8 mouse cellular contexts compared by ENCODE assay signal in the genomic region with DNA sequence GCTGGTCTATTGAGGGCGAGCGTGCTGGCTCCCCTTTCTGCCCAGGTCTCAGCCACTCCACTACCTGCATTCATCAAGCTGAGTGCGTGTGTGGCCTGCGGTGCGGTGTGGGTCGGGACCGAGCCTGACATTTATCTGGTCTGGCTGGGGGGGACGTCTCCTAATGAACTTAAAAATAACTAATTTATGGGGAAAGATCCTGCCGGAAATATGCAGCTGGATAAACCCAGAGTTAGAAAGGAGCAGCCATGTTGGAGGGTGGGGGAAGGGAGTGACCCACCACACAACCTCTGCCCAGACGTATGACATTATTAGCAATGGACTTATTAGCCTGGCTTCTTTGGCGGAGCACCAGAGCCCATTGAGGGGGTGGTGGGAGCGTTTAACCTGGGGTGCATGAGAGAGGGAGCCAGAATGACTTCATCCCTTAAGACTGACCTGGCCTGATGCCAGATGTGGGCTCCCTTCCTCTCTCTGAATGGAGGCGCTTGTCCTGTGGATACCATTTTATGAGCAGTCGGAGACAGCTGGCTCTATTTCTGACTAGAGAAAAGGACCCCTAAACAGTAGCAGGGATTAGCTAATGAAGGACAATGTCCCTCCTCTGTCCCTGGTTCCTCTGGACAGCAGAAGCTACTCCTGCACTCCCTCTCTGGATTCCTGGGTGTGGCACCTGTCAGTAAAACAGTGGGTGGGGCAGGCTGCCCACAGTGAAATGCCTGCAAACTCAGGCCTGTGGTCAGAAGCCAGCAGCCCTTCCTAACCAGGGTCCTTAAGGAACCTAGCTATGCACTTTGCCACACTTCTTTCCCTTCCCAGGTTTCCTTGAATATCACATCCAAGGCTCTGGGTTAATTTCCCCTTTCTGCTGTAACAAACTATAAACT. TPM values are rescaled to one million over a fixed set of nuclear protein-coding genes. Genes with fewer than 3 reads are reported as not detected.
DNase-seq lines count a peak whose midpoint lies in the region; ATAC-seq lines count a peak whose summit lies in the region.

No protein-coding gene starts in this region.

- H3K4me1 ChIP-seq in forebrain, embryonic 16.5 days (replicated peaks; ENCODE audit: control insufficient read depth, insufficient read depth, low read length): peaks cover 26% of the 10 kb centered on the region
- peaks cover 34% of the 10 kb centered on the region for H3K4me1 ChIP-seq in intestine, embryonic 14.5 days (replicated peaks; ENCODE audit: control insufficient read depth, insufficient read depth, low read length)
- H3K4me1 ChIP-seq in liver, embryonic 16.5 days (ENCODE audit: control insufficient read depth, low read depth, low read length): peaks cover 27% of the 10 kb centered on the region
- H3K4me1 ChIP-seq in stomach, embryonic 14.5 days (ENCODE audit: control insufficient read depth, insufficient read depth, low read length): peaks cover 29% of the 10 kb centered on the region

- H3K4me3 ChIP-seq in forebrain, embryonic 16.5 days (replicated peaks; ENCODE audit: low read length): no peak overlapping the region
- peak overlapping the region; percentile 67 for H3K4me3 ChIP-seq in intestine, embryonic 14.5 days (ENCODE audit: low read depth, low read length)
- peak overlapping the region; percentile 67 for H3K4me3 ChIP-seq in liver, embryonic 16.5 days (ENCODE audit: low read depth, low read length)
- H3K4me3 ChIP-seq in stomach, embryonic 14.5 days (ENCODE audit: low read depth, low read length): peak overlapping the region; percentile 68

- intact Hi-C loops in left cerebral cortex, postnatal 4 days (cut with DNase I): no loop called here

- H3K27ac ChIP-seq in forebrain, embryonic 16.5 days (ENCODE audit: low read length): no peak overlapping the region
- H3K27ac ChIP-seq in intestine, embryonic 14.5 days (ENCODE audit: low read depth): peak overlapping the region; percentile 68
- peak overlapping the region; percentile 77 for H3K27ac ChIP-seq in liver, embryonic 16.5 days (ENCODE audit: low read length)
- H3K27ac ChIP-seq in stomach, embryonic 14.5 days (ENCODE audit: low read length): peak overlapping the region; percentile 91

- peak; percentile 59 for DNase-seq in left cerebral cortex, postnatal 4 days
- DNase-seq in left cerebral cortex, adult 9 months (ENCODE audit: low spot score in 2 of 2): no peak
- DNase-seq in intestine, embryonic 14.5 days (ENCODE audit: low spot score): peak; percentile 83
- DNase-seq in layer of hippocampus, adult 9-10 months (ENCODE audit: low spot score): no peak
- no peak for DNase-seq in T-cell, adult 2 months (ENCODE audit: low spot score)

- H3K9me3 ChIP-seq in forebrain, embryonic 16.5 days (ENCODE audit: control insufficient read depth, low read length): no peaks in the 10 kb centered on the region
- no peaks in the 10 kb centered on the region for H3K9me3 ChIP-seq in intestine, embryonic 14.5 days (ENCODE audit: control insufficient read depth, low read length)
- no peaks in the 10 kb centered on the region for H3K9me3 ChIP-seq in liver, embryonic 16.5 days (replicated peaks; ENCODE audit: control insufficient read depth, low read length)
- H3K9me3 ChIP-seq in stomach, embryonic 14.5 days (ENCODE audit: control insufficient read depth, low read depth, low read length): no peaks in the 10 kb centered on the region

- H3K27me3 ChIP-seq in forebrain, embryonic 16.5 days (replicated peaks; ENCODE audit: control insufficient read depth, insufficient read depth, low read length): peaks cover 15% of the 10 kb centered on the region
- no peaks in the 10 kb centered on the region for H3K27me3 ChIP-seq in intestine, embryonic 14.5 days (replicated peaks; ENCODE audit: control insufficient read depth, insufficient read depth, low read length)
- H3K27me3 ChIP-seq in liver, embryonic 16.5 days (ENCODE audit: control insufficient read depth, insufficient read depth, low read depth, low read length): peaks cover 4% of the 10 kb centered on the region
- H3K27me3 ChIP-seq in stomach, embryonic 14.5 days (ENCODE audit: control insufficient read depth, insufficient read depth, low read length): no peaks in the 10 kb centered on the region

- ATAC-seq in forebrain, embryonic 16.5 days: no peak
- ATAC-seq in intestine, embryonic 14.5 days (replicated peaks; ENCODE audit: low FRiP score, low TSS enrichment, low read depth): 0 out of 2 replicates have a peak, but pooled peaks have one; percentile 3
- ATAC-seq in liver, embryonic 16.5 days (ENCODE audit: low read depth): no peak
- ATAC-seq in stomach, embryonic 14.5 days (ENCODE audit: insufficient number of reproducible peaks, insufficient read depth, low FRiP score, low read depth): no peak

- 0 out of 2 replicates have a peak overlapping the region, but pooled peaks have one; percentile 20 for H3K9ac ChIP-seq in forebrain, embryonic 16.5 days (replicated peaks; ENCODE audit: low read depth, low read length)
- 0 out of 2 replicates have a peak overlapping the region, but pooled peaks have one; percentile 13 for H3K9ac ChIP-seq in intestine, embryonic 14.5 days (ENCODE audit: low read length)
- peak overlapping the region; percentile 19; the same call in 1 of the 2 replicates for H3K9ac ChIP-seq in liver, embryonic 16.5 days (ENCODE audit: low read depth, low read length)
- H3K9ac ChIP-seq in stomach, embryonic 14.5 days (replicated peaks; ENCODE audit: low read depth, low read length): no peak overlapping the region

- 0 out of 2 replicates have a peak overlapping the region, but pooled peaks have one; percentile 22 for H3K4me2 ChIP-seq in forebrain, embryonic 16.5 days (ENCODE audit: low read length)
- peak overlapping the region; percentile 59 for H3K4me2 ChIP-seq in intestine, embryonic 14.5 days (ENCODE audit: low read length)
- peak overlapping the region; percentile 64 for H3K4me2 ChIP-seq in liver, embryonic 16.5 days (ENCODE audit: low read depth, low read length)
- peak overlapping the region; percentile 79 for H3K4me2 ChIP-seq in stomach, embryonic 14.5 days (replicated peaks; ENCODE audit: low read depth, low read length)

- H3K36me3 ChIP-seq in forebrain, embryonic 16.5 days (ENCODE audit: control insufficient read depth, insufficient read depth): no peaks in the 10 kb centered on the region
- peaks cover 34% of the 10 kb centered on the region for H3K36me3 ChIP-seq in intestine, embryonic 14.5 days (ENCODE audit: control insufficient read depth, insufficient read depth, low read length)
- H3K36me3 ChIP-seq in liver, embryonic 16.5 days (ENCODE audit: control insufficient read depth, insufficient read depth): peaks cover 6% of the 10 kb centered on the region
- H3K36me3 ChIP-seq in stomach, embryonic 14.5 days (ENCODE audit: control insufficient read depth, insufficient read depth, low read length): peaks cover 19% of the 10 kb centered on the region

- WGBS in forebrain, embryonic 16.5 days: 24% methylated on average over 14 of the region's 14 CpGs
- WGBS in intestine, embryonic 14.5 days: 15% methylated on average over 14 of the region's 14 CpGs
- 32% methylated on average over 14 of the region's 14 CpGs for WGBS in liver, embryonic 16.5 days (ENCODE audit: insufficient replicate concordance)
- 14% methylated on average over 14 of the region's 14 CpGs for WGBS in stomach, embryonic 14.5 days

RNA-seq across cellular contexts. Expression of gene Tagln2, which starts 3.5 kb away (rescaled TPM):
- total RNA-seq in left cerebral cortex, postnatal 4 days (2021): 10 to 100 TPM; 22.8 to 29.5 TPM
- 53.4 and 56.8 TPM in 2 replicates for polyA plus RNA-seq in forebrain, embryonic 16.5 days (2015; fragmentation: Nextera tagmentation; extraction: Ambion mirVana)
- 241 TPM in 2 replicates for polyA plus RNA-seq in intestine, embryonic 14.5 days (2014; fragmentation: Nextera tagmentation; extraction: Ambion mirVana)
- polyA plus RNA-seq in liver, embryonic 16.5 days (2015; fragmentation: Nextera tagmentation; extraction: Ambion mirVana): 112 and 113 TPM in 2 replicates
- polyA plus RNA-seq in stomach, embryonic 14.5 days (2014; fragmentation: Nextera tagmentation; extraction: Ambion mirVana): 188 and 196 TPM in 2 replicates

RNA-seq across cellular contexts. Expression of gene Cfap45, which starts 17.2 kb away (rescaled TPM):
- 1 to 10 TPM; 2.3 to 2.5 TPM for total RNA-seq in left cerebral cortex, postnatal 4 days (2021)
- 1.8 and 3.0 TPM in 2 replicates for polyA plus RNA-seq in forebrain, embryonic 16.5 days (2015; fragmentation: Nextera tagmentation; extraction: Ambion mirVana)
- 1.1 and 1.9 TPM in 2 replicates for polyA plus RNA-seq in intestine, embryonic 14.5 days (2014; fragmentation: Nextera tagmentation; extraction: Ambion mirVana)
- 0.21 and 0.40 TPM in 2 replicates for polyA plus RNA-seq in liver, embryonic 16.5 days (2015; fragmentation: Nextera tagmentation; extraction: Ambion mirVana)
- 1.9 and 2.9 TPM in 2 replicates for polyA plus RNA-seq in stomach, embryonic 14.5 days (2014; fragmentation: Nextera tagmentation; extraction: Ambion mirVana)

RNA-seq across cellular contexts. Expression of gene Igsf9, which starts 21.8 kb away (rescaled TPM):
- total RNA-seq in left cerebral cortex, postnatal 4 days (2021): 10 to 100 TPM; 57.2 to 67.9 TPM
- polyA plus RNA-seq in forebrain, embryonic 16.5 days (2015; fragmentation: Nextera tagmentation; extraction: Ambion mirVana): 60.9 and 89.9 TPM in 2 replicates
- 40.9 and 44.3 TPM in 2 replicates for polyA plus RNA-seq in intestine, embryonic 14.5 days (2014; fragmentation: Nextera tagmentation; extraction: Ambion mirVana)
- 0.81 and 2.5 TPM in 2 replicates for polyA plus RNA-seq in liver, embryonic 16.5 days (2015; fragmentation: Nextera tagmentation; extraction: Ambion mirVana)
- 41.5 and 48.1 TPM in 2 replicates for polyA plus RNA-seq in stomach, embryonic 14.5 days (2014; fragmentation: Nextera tagmentation; extraction: Ambion mirVana)

RNA-seq across cellular contexts. Expression of gene Slamf9, which starts 28.2 kb away (rescaled TPM):
- total RNA-seq in left cerebral cortex, postnatal 4 days (2021): under 1 TPM in 1 of 2 experiments, not detected in 1; 0.26 TPM
- not detected in 2 replicates for polyA plus RNA-seq in forebrain, embryonic 16.5 days (2015; fragmentation: Nextera tagmentation; extraction: Ambion mirVana)
- 1.8 and 2.0 TPM in 2 replicates for polyA plus RNA-seq in intestine, embryonic 14.5 days (2014; fragmentation: Nextera tagmentation; extraction: Ambion mirVana)
- 1.0 and 1.1 TPM in 2 replicates for polyA plus RNA-seq in liver, embryonic 16.5 days (2015; fragmentation: Nextera tagmentation; extraction: Ambion mirVana)
- 0.43 and 0.45 TPM in 2 replicates for polyA plus RNA-seq in stomach, embryonic 14.5 days (2014; fragmentation: Nextera tagmentation; extraction: Ambion mirVana)

RNA-seq across cellular contexts. Expression of gene Vsig8, which starts 52.4 kb away (rescaled TPM):
- total RNA-seq in left cerebral cortex, postnatal 4 days (2021): not detected
- polyA plus RNA-seq in forebrain, embryonic 16.5 days (2015; fragmentation: Nextera tagmentation; extraction: Ambion mirVana): 0.14 TPM in 1 of 2 replicates, not detected in the other
- polyA plus RNA-seq in intestine, embryonic 14.5 days (2014; fragmentation: Nextera tagmentation; extraction: Ambion mirVana): 0.27 and 0.35 TPM in 2 replicates
- 0.05 TPM in 1 of 2 replicates, not detected in the other for polyA plus RNA-seq in liver, embryonic 16.5 days (2015; fragmentation: Nextera tagmentation; extraction: Ambion mirVana)
- 1.0 and 1.2 TPM in 2 replicates for polyA plus RNA-seq in stomach, embryonic 14.5 days (2014; fragmentation: Nextera tagmentation; extraction: Ambion mirVana)

Comparison
In these comparisons a context has a peak if more than half of its experiments do, and no peak if none do; other contexts are left out.
1. DNase-seq: peak in left cerebral cortex, postnatal 4 days (single experiment) and intestine, embryonic 14.5 days (single experiment); none in left cerebral cortex, adult 9 months (0 of 2), layer of hippocampus, adult 9-10 months (single experiment) and T-cell, adult 2 months (single experiment).
2. H3K4me2 ChIP-seq: peak in every context shown above with its lines; median percentile 79 in stomach, embryonic 14.5 days; 64 in liver, embryonic 16.5 days; 59 in intestine, embryonic 14.5 days; 22 in forebrain, embryonic 16.5 days.
3. RNA of gene Igsf9, which starts 21.8 kb away (polyA plus RNA-seq): 60.9 to 89.9 TPM in forebrain, embryonic 16.5 days, 41.5 to 48.1 TPM in stomach, embryonic 14.5 days and 40.9 to 44.3 TPM in intestine, embryonic 14.5 days; 0.81 to 2.5 TPM in liver, embryonic 16.5 days; every median in the first group is over 10 times any median in the second.